Mouse (Mus musculus): ENCODE measurements around the gene Anapc11.
"Not testable (repeated sequence)": the region's sequence is repeated elsewhere in the genome, so short reads cannot be mapped to it uniquely, and the experiment has no call there.

Gene Anapc11

GRCm38 (mm10) chr11:120575046-120575445 is 23.2 kb upstream of the Anapc11 start:
- no peak for DNase-seq (ENCODE audit: low read depth, low spot score)

- no peak for DNase-seq (ENCODE audit: low read depth, low spot score)
These were observed 22.3 kb upstream of the Anapc11 start for GRCm38 (mm10) chr11:120575940-120576339.

GRCm38 (mm10) chr11:120576365-120576981 is 21.7 kb upstream of the Anapc11 start:
- DNase-seq (ENCODE audit: low read depth, low spot score) = no peak

- no peak for DNase-seq (ENCODE audit: low read depth, low spot score)
These were observed 20.8 kb upstream of the Anapc11 start for GRCm38 (mm10) chr11:120577211-120578023.

GRCm38 (mm10) chr11:120578024-120578693 is 20.1 kb upstream of the Anapc11 start:
- DNase-seq (ENCODE audit: low read depth, low spot score) = no peak

- no peak for DNase-seq (ENCODE audit: low read depth, low spot score)
These were observed 19.5 kb upstream of the Anapc11 start for GRCm38 (mm10) chr11:120578694-120579243.

- peak; percentile 68 for DNase-seq (ENCODE audit: low read depth, low spot score)
These were observed 18.7 kb upstream of the Anapc11 start for GRCm38 (mm10) chr11:120579316-120580107.

- no peak for DNase-seq (ENCODE audit: low read depth, low spot score)
These were observed 18.0 kb upstream of the Anapc11 start for GRCm38 (mm10) chr11:120580190-120580589.

GRCm38 (mm10) chr11:120580871-120581331 is 17.3 kb upstream of the Anapc11 start:
- no peak for DNase-seq (ENCODE audit: low read depth, low spot score)

- DNase-seq (ENCODE audit: low read depth, low spot score) = peak; percentile 63
These were observed 16.5 kb upstream of the Anapc11 start, which contains the start of gene Arhgdia for GRCm38 (mm10) chr11:120581490-120582267. Arhgdia (minus strand) TSS chr11:120581624.

GRCm38 (mm10) chr11:120582268-120582981 is 15.8 kb upstream of the Anapc11 start:
- DNase-seq (ENCODE audit: low read depth, low spot score) = peak; percentile 57

GRCm38 (mm10) chr11:120582982-120583293 is 15.3 kb upstream of the Anapc11 start:
- not testable (repeated sequence) for DNase-seq (ENCODE audit: low read depth, low spot score)

- DNase-seq (ENCODE audit: low read depth, low spot score) = no peak
These were observed 14.3 kb upstream of the Anapc11 start for GRCm38 (mm10) chr11:120583937-120584336.

GRCm38 (mm10) chr11:120588531-120588930 is 9.7 kb upstream of the Anapc11 start:
- no peak for DNase-seq (ENCODE audit: low read depth, low spot score)

GRCm38 (mm10) chr11:120597240-120598235 is 683 bp upstream of the Anapc11 start:
- no peak for DNase-seq (ENCODE audit: low read depth, low spot score)

GRCm38 (mm10) chr11:120598990-120599549 is 849 bp downstream of the Anapc11 start:
- DNase-seq (ENCODE audit: low read depth, low spot score) = no peak

- no peak for DNase-seq (ENCODE audit: low read depth, low spot score)
These were observed 2.5 kb downstream of the Anapc11 start for GRCm38 (mm10) chr11:120600716-120601115.

GRCm38 (mm10) chr11:120603545-120603944 is 5.3 kb downstream of the Anapc11 start:
- DNase-seq (ENCODE audit: low read depth, low spot score) = no peak
